Mouse (Mus musculus) layer of hippocampus, postnatal 36 days (tissue): ENCODE measurements around the gene Pin1. TPM values are rescaled to one million over a fixed set of nuclear protein-coding genes. Genes with fewer than 3 reads are reported as not detected.
"Not testable (repeated sequence)": the region's sequence is repeated elsewhere in the genome, so short reads cannot be mapped to it uniquely, and the experiment has no call there.

Source experiments
- DNase-seq, 2 experiments: peaks; one replicate each; pipeline ENCODE4 v3.0.0; 2022
- total RNA-seq, 2 experiments: library from RNA; stranded (reverse); gene quantifications; 2 replicates each; pipeline ENCODE4 v1.2.3; 2021

The Pin1 gene
- 10 to 100 TPM; 35.1 to 35.4 TPM for total RNA-seq

DNA sequence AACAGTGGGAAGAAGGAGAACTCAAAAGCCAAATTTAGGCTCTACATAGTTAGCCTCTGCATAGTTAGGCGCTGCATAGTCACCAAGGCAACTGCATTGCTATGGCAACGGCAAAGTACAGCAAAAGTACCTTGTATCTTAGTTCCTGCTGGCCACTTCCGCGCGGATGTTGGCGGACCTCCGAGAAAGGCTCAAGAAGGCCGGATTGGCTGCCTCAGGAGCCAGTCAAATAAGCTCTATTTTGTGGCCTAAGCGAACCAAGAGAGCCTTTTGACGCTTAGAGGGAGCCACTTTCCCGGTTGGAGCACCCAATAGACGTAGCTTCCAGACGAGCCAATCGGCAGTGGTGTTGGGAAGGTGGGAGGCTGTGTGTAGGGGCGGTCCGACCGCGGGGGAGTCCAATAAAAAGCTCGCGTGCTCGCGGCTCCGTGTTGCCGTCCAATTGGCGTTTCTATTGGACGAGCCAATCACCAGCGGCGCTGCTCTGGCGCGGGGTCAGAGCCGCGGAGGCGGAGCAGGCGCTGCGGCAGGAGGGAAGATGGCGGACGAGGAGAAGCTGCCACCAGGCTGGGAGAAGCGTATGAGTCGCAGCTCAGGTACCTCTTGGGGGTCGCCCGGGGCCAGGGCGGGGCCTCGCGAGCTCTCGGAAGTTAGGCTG lies at the start of gene Pin1:
TSS of gene Pin1 (plus strand) at position 494 of the 658 bp plus-strand sequence.
- DNase-seq, result peak; percentile 99

DNA sequence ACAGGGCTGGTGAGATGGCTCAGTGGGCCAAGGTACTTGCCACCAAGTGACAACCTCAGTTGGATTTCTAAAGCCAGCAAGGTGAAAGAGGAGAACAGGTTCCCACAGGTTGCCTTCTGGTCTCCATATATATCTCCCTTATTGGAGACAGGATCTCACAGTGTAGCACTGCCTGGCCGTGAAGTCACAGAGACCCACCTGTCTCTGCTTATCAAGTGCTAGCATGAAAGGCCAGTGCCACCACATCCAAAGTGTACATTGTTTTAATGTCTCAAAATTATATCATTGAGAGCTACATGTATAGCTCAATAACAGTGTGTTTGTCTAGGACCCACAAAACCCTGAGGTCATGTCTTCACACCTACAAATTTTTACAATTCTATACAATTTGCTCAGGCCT lies 45.6 kb upstream of the Pin1 start:
- no peak for DNase-seq

GRCm38 (mm10) chr9:20607100-20607974 lies 44.6 kb upstream of the Pin1 start:
- DNase-seq, result peak; percentile 87 to 89

DNA sequence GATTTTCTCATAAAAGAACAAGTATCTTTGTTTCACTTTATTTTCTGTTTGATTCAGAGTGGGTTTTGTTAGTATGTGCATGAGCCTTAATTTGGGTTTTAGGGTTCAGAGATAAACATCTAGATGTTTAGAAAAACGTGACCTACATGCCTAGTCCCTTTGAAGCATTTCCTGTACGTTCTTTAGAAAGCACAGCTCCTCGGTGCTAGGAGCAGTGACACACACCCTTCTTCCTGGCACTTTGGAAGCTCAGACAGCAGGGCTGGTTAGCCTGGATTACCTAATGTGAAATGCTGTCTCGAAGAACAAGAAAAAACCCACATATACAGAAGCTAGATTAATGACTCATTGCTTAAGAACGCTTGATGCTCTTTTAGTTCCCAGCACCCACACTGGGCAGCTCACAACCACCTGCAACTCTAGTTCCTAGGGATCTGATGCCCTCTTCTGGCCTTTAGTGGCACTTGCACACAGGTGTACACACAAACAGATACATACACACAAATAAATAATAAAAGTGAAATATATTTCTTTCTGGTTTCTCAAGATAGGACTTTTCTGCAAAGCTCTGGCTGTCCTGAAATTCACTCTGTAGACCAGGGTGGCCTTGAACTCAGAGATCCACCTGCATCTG lies 41.9 kb upstream of the Pin1 start:
- no peak for DNase-seq

DNA sequence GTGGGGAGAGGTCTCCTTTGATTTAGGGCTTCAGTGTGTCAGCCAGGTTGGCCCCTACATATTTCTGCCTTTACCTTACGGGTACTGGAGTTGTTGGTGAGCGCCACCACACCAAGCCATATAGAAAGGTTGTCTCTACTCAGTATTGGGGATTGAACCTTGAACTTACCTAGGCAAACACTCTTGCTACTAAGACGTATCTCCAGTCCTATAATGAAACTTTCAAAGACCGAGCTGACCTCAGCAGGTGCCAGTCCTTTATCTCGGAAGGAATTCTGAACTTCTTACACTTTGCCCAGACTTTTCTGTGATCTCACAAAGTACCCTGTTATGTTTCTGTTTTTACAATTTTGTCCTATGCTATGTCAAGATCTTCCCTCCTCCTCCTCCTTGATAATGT lies 39.9 kb upstream of the Pin1 start:
- no peak for DNase-seq

GRCm38 (mm10) chr9:20616685-20617084 lies 35.2 kb upstream of the Pin1 start:
- DNase-seq, result no peak

DNA sequence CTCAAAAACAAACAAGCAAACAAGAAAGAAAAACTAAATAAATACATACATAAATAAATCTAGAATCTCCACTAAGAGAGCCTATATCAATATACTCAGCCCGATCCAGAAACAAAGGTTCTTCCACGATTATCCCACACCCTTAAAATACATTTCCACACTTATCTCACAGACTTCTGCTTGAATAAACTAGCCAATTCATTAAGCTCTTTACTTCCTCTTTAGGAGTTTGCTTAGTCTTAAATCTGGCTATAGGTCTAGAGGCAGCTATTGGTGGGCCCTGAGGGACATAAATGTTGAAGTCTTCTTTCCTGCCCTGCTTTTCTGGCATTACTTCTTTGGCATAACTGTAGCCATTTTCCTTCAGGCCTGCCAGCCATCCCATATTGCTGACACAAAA lies 20.6 kb upstream of the Pin1 start:
- no peak for DNase-seq

GRCm38 (mm10) chr9:20635676-20636075 lies 16.2 kb upstream of the Pin1 start:
- DNase-seq, result not testable (repeated sequence)

GRCm38 (mm10) chr9:20636256-20636655 lies 15.6 kb upstream of the Pin1 start:
- no peak for DNase-seq

DNA sequence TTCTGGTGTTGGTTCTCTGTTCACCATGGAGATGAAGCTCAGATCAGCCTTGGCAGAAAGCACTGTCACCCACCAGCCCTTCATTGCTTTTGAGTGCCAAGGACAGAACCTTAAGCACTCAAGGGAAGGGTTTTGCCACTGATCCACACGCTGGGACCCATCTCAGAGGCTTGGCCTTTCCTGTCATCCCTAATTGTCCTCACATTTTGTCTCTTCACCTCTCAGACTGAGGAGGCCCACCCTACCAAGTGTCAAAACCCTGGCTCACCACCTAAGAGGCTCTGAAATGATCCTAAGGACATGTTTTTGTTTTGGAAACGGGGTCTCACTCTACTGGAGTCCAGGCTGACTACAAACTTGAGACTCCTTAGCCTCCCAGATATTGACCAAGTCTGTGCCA lies 15.1 kb upstream of the Pin1 start:
- DNase-seq, result no peak

- no peak for DNase-seq
Observed at GRCm38 (mm10) chr9:20638552-20638951, 13.3 kb upstream of the Pin1 start.

GRCm38 (mm10) chr9:20639486-20639885 lies 12.4 kb upstream of the Pin1 start:
- no peak for DNase-seq

GRCm38 (mm10) chr9:20641501-20641900 lies 10.4 kb upstream of the Pin1 start:
- no peak for DNase-seq

DNA sequence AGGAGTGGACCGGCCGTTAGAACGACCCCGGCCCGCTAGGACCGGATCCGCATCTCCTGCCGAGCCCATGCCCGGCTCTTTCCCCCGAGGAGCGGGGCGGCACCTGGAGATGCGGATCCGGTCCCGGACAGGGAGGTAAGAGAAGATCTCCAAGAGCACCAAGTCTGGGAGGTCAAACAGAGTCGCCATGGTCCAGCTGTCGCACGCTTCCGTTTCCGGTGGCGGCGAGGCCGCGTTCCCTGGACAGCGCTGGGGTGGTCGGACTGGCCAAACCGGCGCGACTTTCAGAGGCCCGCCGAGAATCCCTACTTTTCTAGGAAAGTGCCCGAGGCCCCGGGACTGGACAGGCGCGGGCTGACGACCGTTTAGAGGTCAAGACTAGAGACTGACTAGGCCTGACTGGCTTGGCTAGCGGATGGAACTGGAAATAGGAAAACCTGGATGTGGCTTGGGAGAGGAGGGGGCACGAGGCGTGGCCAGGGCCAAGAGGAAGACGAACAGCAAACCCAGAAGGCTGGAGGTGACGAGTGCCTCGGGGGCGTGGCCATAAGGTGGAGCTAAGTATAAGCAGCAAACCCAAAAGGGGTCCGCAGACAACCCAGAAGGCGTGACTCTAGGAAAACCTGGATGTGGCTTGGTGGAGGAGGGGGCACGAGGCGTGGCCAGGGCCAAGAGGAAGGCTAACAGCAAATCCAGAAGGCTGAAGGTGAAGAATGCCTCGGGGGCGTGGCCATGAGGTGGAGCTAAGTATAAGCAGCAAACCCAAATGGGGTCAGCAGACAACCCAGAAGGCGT lies 9.6 kb upstream of the Pin1 start, which contains the start of gene Ubl5:
TSS of gene Ubl5 (plus strand) at position 778 of the 795 bp plus-strand sequence.
- peak in 1 of 2 experiments; percentile 41 for DNase-seq

DNA sequence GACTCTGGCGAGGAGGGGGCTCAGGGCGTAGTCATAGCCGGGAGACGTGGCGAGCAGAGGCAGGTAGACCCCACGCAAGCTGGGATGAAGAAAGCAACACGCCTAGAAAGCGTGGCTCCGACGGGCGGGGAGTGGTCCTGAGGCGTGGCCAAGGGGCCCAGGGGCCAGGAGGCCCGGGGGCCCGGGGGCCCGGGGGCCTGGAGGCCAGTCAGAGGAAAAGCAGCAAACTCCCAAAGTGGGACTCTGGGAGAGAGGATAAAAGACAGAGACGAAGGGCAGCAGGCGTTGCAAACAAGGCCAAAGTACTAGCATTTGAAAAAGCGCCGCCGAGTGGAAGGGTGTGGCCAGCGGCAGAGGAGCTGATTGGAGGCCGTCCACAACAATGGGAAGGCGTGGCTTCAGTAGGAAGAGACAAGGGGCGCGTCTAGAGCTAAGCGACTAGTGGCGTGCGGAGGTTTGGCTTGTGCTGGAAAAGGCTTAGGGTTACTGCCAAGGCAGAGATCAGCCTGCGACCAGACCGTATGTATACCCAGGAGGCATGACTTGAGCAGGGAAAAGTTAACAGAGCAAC lies 8.9 kb upstream of the Pin1 start:
- peak; percentile 64 to 69 for DNase-seq

DNA sequence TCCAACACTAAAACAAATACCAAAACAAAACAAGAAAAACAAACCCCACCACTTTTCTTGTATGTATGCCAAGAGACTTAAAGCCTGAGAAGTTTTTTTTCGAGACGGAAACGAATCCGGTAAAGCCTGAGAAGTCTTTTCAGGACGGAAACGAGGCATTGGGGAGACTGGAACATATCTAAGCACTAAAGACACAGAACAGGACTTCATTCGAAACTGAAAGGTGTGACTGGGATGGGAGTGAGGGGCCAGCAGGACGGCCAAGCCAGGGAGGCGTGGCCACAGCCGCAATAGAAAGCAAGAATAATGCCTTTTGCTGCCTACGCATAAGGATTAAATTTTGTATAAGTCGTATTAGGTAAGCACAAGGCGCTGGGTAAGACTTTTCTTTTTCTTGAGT lies 8.1 kb upstream of the Pin1 start:
- no peak for DNase-seq

GRCm38 (mm10) chr9:20644360-20645081 lies 7.4 kb upstream of the Pin1 start, which contains the start of gene Fbxl12:
TSS of gene Fbxl12 (minus strand) at chr9:20644767.
- peak; percentile 80 to 81 for DNase-seq

DNA sequence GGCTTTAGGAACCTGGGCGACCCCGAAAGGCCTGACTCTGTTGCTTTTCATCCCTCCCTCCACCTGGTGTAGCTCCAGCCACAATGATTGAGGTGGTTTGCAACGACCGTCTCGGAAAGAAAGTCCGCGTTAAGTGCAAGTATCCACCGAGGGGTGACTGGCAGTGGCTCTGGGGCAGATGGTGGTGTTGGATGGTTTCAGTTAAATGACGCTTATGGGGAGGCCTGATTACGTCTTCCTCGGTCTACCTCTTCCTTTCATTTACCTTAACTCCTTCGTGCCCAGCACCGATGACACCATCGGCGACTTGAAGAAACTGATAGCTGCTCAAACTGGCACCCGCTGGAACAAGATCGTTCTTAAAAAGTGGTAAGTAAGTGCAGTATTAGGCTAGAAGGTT lies 6.8 kb upstream of the Pin1 start:
- DNase-seq, result no peak

DNA sequence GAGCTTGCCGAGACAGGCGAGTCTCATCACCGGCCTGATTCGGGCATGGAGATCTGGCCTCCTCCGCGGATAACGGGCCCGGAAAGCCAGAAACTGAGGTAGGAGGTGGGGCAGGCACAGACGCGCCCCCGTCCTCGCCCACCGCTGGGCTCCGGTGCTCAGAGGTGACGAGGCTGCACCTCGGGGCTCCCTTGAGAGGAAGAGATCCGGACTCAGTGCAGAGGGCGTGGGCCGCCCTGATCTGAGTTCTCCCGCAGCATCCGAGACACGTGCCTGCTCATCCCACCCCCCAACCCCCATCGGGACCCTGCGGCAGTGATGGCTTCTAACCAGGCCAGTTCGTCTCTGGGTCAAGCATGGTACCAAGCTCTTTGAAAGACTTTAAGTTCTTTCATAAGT lies 364 bp downstream of the Pin1 start:
- no peak for DNase-seq

DNA sequence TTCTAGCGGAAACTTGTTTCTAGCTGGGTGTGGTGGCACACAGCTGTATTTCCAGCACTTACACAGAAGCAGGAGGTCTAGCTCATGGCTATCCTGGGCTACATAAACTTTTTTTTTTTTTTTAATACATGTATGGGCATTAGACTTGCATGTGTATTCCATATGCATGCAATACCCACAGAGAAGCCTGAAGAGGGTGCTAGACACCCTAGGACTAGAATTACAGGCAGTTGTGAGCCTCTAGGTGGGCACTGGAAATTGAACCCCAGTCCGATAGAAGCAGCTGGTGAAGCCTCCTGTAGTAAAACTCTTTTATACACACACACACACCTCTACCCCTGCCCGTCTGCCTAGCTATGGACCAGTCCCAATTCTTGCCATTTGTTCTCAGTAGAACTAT lies 2.0 kb downstream of the Pin1 start:
- DNase-seq, result no peak

DNA sequence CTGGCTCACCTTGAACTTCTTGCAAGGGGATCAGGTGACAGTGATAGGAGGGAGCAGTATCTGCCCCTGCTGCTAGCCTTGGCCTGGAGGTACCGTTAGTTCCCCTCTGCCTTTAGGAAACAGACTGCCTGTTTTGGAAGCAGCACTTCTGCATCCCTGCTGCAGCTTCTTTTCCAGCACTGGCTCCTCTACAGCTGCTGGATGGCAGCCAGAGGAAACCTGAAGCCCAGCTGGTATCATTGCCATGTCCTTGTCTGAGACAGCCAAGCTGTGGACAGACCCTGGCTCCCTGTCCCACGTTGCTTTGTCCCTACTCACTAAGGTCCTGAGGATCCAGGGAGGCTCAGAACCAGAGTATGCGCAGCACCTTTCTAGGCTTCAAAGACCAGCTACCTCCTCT lies 5.7 kb downstream of the Pin1 start:
- no peak for DNase-seq
